Mouse (Mus musculus): ENCODE data around the gene Endou. TPM values are rescaled to one million over a fixed set of nuclear protein-coding genes. Genes with fewer than 3 reads are reported as not detected.
"Not testable (repeated sequence)": the region's sequence is repeated elsewhere in the genome, so short reads cannot be mapped to it uniquely, and the experiment has no call there.

Gene Endou
- polyA plus RNA-seq, 1 experiment from 2014 or later, result not detected

DNA sequence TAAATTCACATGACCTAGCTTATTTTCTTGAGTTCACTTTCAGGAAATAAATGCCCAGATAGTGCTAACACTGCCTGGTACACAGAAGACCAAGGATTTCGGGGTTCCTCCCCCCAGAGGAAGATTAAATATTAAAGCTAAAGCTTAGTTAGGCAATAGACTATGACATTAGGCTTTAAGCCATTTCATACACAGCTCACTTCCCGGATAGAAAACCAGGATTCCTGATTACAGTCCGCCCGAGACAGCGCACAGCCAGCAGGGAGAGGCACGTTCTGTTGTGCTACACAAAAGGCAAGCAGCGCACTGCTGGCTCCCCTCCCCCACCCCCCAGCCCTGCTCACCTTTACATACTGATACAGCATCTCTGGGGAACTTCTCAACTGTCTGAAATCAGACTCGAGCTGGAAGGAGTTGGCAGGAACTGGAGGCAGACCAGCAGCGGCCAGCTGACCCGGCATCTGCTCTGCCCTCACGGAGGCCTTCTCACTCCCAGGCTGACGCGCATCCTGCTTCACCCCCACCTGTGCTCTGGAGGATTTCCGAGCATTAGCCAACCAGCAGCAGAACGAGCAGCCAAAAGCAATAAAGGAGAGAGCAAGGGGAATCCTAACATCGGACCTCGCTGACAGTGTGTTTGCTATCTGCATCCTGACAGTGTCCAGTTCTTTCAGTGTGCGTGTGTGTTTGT is 51.0 kb downstream of the Endou start:
- Histone ChIP-seq H3K27me3 (ENCODE audit: control insufficient read depth, insufficient read depth, low read length) (no peaks in the 10 kb centered on the region), H3K9ac (ENCODE audit: low read length) (no peak overlapping the region), H3K9me3 (ENCODE audit: control insufficient read depth, low read length) (no peaks in the 10 kb centered on the region), H3K4me3 (ENCODE audit: low read depth, low read length) (no peak overlapping the region), H3K27ac (ENCODE audit: low read depth, low read length) (no peak overlapping the region), H3K4me2 (ENCODE audit: low read depth, low read length, severe bottlenecking) (no peak overlapping the region), H3K36me3 (ENCODE audit: control insufficient read depth, insufficient read depth, low read length) (no peaks in the 10 kb centered on the region; the same call in 1 of the 2 replicates), H3K4me1 (replicated peaks; ENCODE audit: control insufficient read depth, insufficient read depth, low read length) (no peaks in the 10 kb centered on the region)
- DNase-seq (ENCODE audit: low spot score) (no peak), ATAC-seq (replicated peaks; ENCODE audit: low FRiP score) (no peak)
- WGBS, result 83% methylated on average over 18 of the region's 18 CpGs

DNA sequence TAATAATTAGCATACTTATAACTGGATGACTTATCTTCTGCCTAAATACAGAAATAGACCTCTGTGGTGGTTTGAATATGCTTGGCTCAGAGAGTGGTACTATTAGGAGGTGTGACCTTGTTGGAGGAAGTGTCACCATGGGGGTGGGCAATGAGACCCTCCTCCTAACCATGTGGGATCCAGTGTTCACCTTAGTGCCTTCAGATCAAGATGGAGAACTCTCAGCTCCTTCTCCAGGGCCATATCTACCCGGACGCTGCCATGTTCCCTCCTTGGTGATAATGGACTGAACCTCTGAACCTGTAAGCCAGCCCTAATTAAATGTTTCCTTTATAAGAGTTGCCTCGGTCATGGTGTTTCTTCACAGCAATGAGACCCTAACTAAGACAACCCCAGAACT is 53.8 kb downstream of the Endou start:
- Histone ChIP-seq H3K9me3 (ENCODE audit: control insufficient read depth, low read length) (no peaks in the 10 kb centered on the region), H3K36me3 (ENCODE audit: control insufficient read depth, insufficient read depth, low read length) (peaks cover 3% of the 10 kb centered on the region), H3K4me2 (ENCODE audit: low read depth, low read length, severe bottlenecking) (no peak overlapping the region), H3K9ac (ENCODE audit: low read length) (no peak overlapping the region), H3K27ac (ENCODE audit: low read depth, low read length) (no peak overlapping the region), H3K4me1 (replicated peaks; ENCODE audit: control insufficient read depth, insufficient read depth, low read length) (no peaks in the 10 kb centered on the region), H3K27me3 (ENCODE audit: control insufficient read depth, insufficient read depth, low read length) (no peaks in the 10 kb centered on the region), H3K4me3 (ENCODE audit: low read depth, low read length) (no peak overlapping the region)
- no peak for ATAC-seq (replicated peaks; ENCODE audit: low FRiP score)
- DNase-seq (ENCODE audit: low spot score), result no peak
- 97% methylated on average over 3 of the region's 3 CpGs for WGBS

GRCm38 (mm10) chr15:97675927-97676326 is 55.2 kb downstream of the Endou start:
- Histone ChIP-seq H3K27ac (ENCODE audit: low read depth, low read length) (no peak overlapping the region), H3K9ac (ENCODE audit: low read length) (no peak overlapping the region), H3K4me2 (ENCODE audit: low read depth, low read length, severe bottlenecking) (no peak overlapping the region), H3K36me3 (ENCODE audit: control insufficient read depth, insufficient read depth, low read length) (peaks cover 3% of the 10 kb centered on the region), H3K27me3 (ENCODE audit: control insufficient read depth, insufficient read depth, low read length) (no peaks in the 10 kb centered on the region), H3K9me3 (ENCODE audit: control insufficient read depth, low read length) (no peaks in the 10 kb centered on the region), H3K4me3 (ENCODE audit: low read depth, low read length) (no peak overlapping the region), H3K4me1 (replicated peaks; ENCODE audit: control insufficient read depth, insufficient read depth, low read length) (no peaks in the 10 kb centered on the region)
- WGBS, result 92% methylated on average over 13 of the region's 13 CpGs
- DNase-seq (ENCODE audit: low spot score), result no peak
- ATAC-seq (replicated peaks; ENCODE audit: low FRiP score), result no peak

- H3K9me3 ChIP-seq (ENCODE audit: control insufficient read depth, low read length), result no peaks in the 10 kb centered on the region
Measured at GRCm38 (mm10) chr15:97674423-97674822, 56.7 kb downstream of the Endou start.

GRCm38 (mm10) chr15:97673256-97674000 is 57.7 kb downstream of the Endou start:
- no peak for ATAC-seq (replicated peaks; ENCODE audit: low FRiP score)
- Histone ChIP-seq H3K9me3 (ENCODE audit: control insufficient read depth, low read length) (no peaks in the 10 kb centered on the region), H3K27me3 (ENCODE audit: control insufficient read depth, insufficient read depth, low read length) (no peaks in the 10 kb centered on the region), H3K4me3 (ENCODE audit: low read depth, low read length) (no peak overlapping the region), H3K27ac (ENCODE audit: low read depth, low read length) (no peak overlapping the region), H3K4me2 (ENCODE audit: low read depth, low read length, severe bottlenecking) (no peak overlapping the region), H3K9ac (ENCODE audit: low read length) (no peak overlapping the region), H3K36me3 (ENCODE audit: control insufficient read depth, insufficient read depth, low read length) (peaks cover 3% of the 10 kb centered on the region), H3K4me1 (replicated peaks; ENCODE audit: control insufficient read depth, insufficient read depth, low read length) (no peaks in the 10 kb centered on the region)
- no peak for DNase-seq (ENCODE audit: low spot score)
- WGBS, result 94% methylated on average over 7 of the region's 7 CpGs

More at GRCm38 (mm10) chr15:97674423-97674822, 56.7 kb downstream of the Endou start:
- WGBS, result 93% methylated on average over 4 of the region's 4 CpGs
- no peaks in the 10 kb centered on the region for H3K4me1 ChIP-seq (replicated peaks; ENCODE audit: control insufficient read depth, insufficient read depth, low read length)
- ATAC-seq (replicated peaks; ENCODE audit: low FRiP score) (no peak), DNase-seq (ENCODE audit: low spot score) (no peak)
- H3K9ac ChIP-seq (ENCODE audit: low read length), result no peak overlapping the region
- H3K36me3 ChIP-seq (ENCODE audit: control insufficient read depth, insufficient read depth, low read length), result peaks cover 3% of the 10 kb centered on the region
- H3K27ac ChIP-seq (ENCODE audit: low read depth, low read length), result no peak overlapping the region
- no peak overlapping the region for H3K4me2 ChIP-seq (ENCODE audit: low read depth, low read length, severe bottlenecking)
- no peak overlapping the region for H3K4me3 ChIP-seq (ENCODE audit: low read depth, low read length)
- no peaks in the 10 kb centered on the region for H3K27me3 ChIP-seq (ENCODE audit: control insufficient read depth, insufficient read depth, low read length)

DNA sequence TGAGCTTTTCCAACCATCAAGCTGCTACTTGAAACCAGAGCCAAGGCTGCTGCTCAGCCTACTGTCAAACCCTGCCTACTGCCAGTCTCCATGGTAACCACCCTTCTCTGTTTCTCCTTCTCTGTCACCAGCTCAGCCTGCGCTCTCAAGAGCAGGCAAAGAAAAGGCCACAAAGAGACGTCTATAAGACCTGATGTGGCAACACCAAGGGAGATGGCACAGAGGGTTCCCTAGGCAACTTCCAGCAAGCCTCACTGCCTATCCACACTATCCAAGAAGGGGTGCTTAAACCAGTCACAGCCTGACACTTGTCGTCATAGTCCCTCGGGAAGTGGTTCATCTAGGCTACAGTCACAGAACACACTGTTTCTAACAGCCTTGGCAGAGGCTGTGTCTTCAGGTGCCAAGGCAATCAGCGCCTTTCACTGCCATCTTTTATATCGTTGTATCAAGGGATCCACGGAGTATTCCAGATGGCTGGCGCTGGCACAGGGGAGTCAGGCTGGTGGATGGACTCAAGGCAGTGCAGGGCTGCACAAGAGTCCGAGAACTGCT is 58.9 kb downstream of the Endou start:
- Histone ChIP-seq H3K4me3 (ENCODE audit: low read depth, low read length) (no peak overlapping the region), H3K4me1 (replicated peaks; ENCODE audit: control insufficient read depth, insufficient read depth, low read length) (no peaks in the 10 kb centered on the region), H3K4me2 (ENCODE audit: low read depth, low read length, severe bottlenecking) (no peak overlapping the region), H3K27me3 (ENCODE audit: control insufficient read depth, insufficient read depth, low read length) (no peaks in the 10 kb centered on the region), H3K36me3 (ENCODE audit: control insufficient read depth, insufficient read depth, low read length) (peaks cover 3% of the 10 kb centered on the region), H3K9me3 (ENCODE audit: control insufficient read depth, low read length) (no peaks in the 10 kb centered on the region), H3K9ac (ENCODE audit: low read length) (no peak overlapping the region), H3K27ac (ENCODE audit: low read depth, low read length) (no peak overlapping the region)
- no peak for DNase-seq (ENCODE audit: low spot score)
- 78% methylated on average over 9 of the region's 9 CpGs for WGBS
- peak; percentile 58 for ATAC-seq (replicated peaks; ENCODE audit: low FRiP score)

- Histone ChIP-seq H3K27me3 (ENCODE audit: control insufficient read depth, insufficient read depth, low read length) (no peaks in the 10 kb centered on the region), H3K4me3 (ENCODE audit: low read depth, low read length) (no peak overlapping the region), H3K4me2 (ENCODE audit: low read depth, low read length, severe bottlenecking) (no peak overlapping the region), H3K4me1 (replicated peaks; ENCODE audit: control insufficient read depth, insufficient read depth, low read length) (no peaks in the 10 kb centered on the region), H3K36me3 (ENCODE audit: control insufficient read depth, insufficient read depth, low read length) (peaks cover 3% of the 10 kb centered on the region), H3K9ac (ENCODE audit: low read length) (no peak overlapping the region), H3K9me3 (ENCODE audit: control insufficient read depth, low read length) (no peaks in the 10 kb centered on the region), H3K27ac (ENCODE audit: low read depth, low read length) (no peak overlapping the region)
- 84% methylated on average over 6 of the region's 6 CpGs for WGBS
- no peak for ATAC-seq (replicated peaks; ENCODE audit: low FRiP score)
- no peak for DNase-seq (ENCODE audit: low spot score)
Measured at GRCm38 (mm10) chr15:97670554-97670953, 60.6 kb downstream of the Endou start.

GRCm38 (mm10) chr15:97668158-97668877 is 62.8 kb downstream of the Endou start:
- H3K9ac ChIP-seq (ENCODE audit: low read length); H3K4me1 ChIP-seq (replicated peaks; ENCODE audit: control insufficient read depth, insufficient read depth, low read length); H3K27me3 ChIP-seq (ENCODE audit: control insufficient read depth, insufficient read depth, low read length); DNase-seq (ENCODE audit: low spot score); H3K4me2 ChIP-seq (ENCODE audit: low read depth, low read length, severe bottlenecking); H3K27ac ChIP-seq (ENCODE audit: low read depth, low read length); ATAC-seq (replicated peaks; ENCODE audit: low FRiP score); H3K9me3 ChIP-seq (ENCODE audit: control insufficient read depth, low read length); H3K4me3 ChIP-seq (ENCODE audit: low read depth, low read length); H3K36me3 ChIP-seq (ENCODE audit: control insufficient read depth, insufficient read depth, low read length): not testable (repeated sequence)
- 74% methylated on average over 17 of the region's 17 CpGs for WGBS
